Mouse (Mus musculus): ENCODE data around the gene Hdgfl1. TPM values are rescaled to one million over a fixed set of nuclear protein-coding genes. Genes with fewer than 3 reads are reported as not detected.

Hdgfl1 gene
- not detected in 2 replicates for polyA plus RNA-seq (2012; ENCODE audit: insufficient read depth, insufficient read length, low replicate concordance, missing spikeins)

DNA sequence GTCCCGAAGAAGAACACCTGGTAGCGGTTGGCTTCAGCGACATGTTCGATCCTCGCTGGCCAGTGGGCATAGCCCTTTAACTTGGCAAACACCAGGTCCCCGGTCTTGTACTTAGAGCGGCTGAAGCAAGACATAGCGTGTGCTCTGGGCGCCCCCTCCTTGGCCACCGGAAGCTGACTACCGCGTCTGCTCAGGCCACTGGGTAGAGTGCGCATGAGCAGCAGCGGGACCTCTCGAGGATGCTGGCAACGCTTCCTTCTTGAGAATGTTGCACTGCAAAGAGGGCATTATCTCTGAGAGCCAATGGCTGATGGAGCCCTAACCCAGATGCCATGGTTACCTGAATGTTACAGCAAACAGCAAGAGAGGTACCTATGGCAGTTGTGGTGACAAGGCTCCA is at the start of gene Hdgfl1:
TSS of gene Hdgfl1 (minus strand) at position 211 of the 400 bp plus-strand sequence.
- TF ChIP-seq CTCF (IDR thresholded peaks at IDR 0.05; ENCODE audit: insufficient read depth, low read depth, low read length) (no peak), POLR2A (IDR thresholded peaks at IDR 0.05; ENCODE audit: insufficient read depth, low read depth, low read length) (no peak)

DNA sequence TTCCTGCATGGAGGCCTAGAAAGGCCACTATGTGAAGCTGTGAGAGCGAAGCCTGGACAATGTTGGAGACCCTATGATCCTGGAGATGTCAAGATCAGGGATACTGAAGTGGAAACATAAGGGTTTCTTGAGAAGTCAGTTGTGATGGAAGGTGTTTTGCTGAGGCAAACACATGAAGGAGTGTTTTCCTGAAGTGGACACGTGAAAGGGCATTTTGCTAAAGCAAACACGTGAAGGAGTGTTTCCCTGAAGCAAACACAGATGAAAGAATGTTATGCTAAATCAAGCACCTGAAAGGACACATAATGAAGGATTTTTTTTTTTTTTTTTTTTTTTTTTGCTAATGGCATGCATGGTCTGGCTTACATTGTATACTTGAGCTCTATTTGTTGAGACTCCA is 25.5 kb upstream of the Hdgfl1 start:
- H3K4me3 ChIP-seq (ENCODE audit: insufficient read depth, low read depth, low read length), result no peak overlapping the region
- TF ChIP-seq CTCF (IDR thresholded peaks at IDR 0.05; ENCODE audit: insufficient read depth, low read depth, low read length), result no peak
- no peak for TF ChIP-seq POLR2A (IDR thresholded peaks at IDR 0.05; ENCODE audit: insufficient read depth, low read depth, low read length)
- no peaks in the 10 kb centered on the region for H3K4me1 ChIP-seq (ENCODE audit: control insufficient read depth, insufficient read depth, low read length)
- H3K27ac ChIP-seq (ENCODE audit: insufficient read depth, low read depth, low read length), result no peak overlapping the region
- WGBS, result 88% methylated on average over 3 of the region's 3 CpGs

More for the DNA sequence above, at the start of gene Hdgfl1:
- WGBS, result 97% methylated on average over 16 of the region's 16 CpGs
- H3K27ac ChIP-seq (ENCODE audit: insufficient read depth, low read depth, low read length), result no peak within 1 kb of the TSS
- H3K4me1 ChIP-seq (ENCODE audit: control insufficient read depth, insufficient read depth, low read length), result no peaks in the 10 kb centered on the region
- H3K4me3 ChIP-seq (ENCODE audit: insufficient read depth, low read depth, low read length), result no peak within 1 kb of the TSS

GRCm38 (mm10) chr13:26769424-26769823 is 541 bp downstream of the Hdgfl1 start:
- Histone ChIP-seq H3K4me1 (ENCODE audit: control insufficient read depth, insufficient read depth, low read length) (no peaks in the 10 kb centered on the region), H3K27ac (ENCODE audit: insufficient read depth, low read depth, low read length) (no peak overlapping the region), H3K4me3 (ENCODE audit: insufficient read depth, low read depth, low read length) (no peak overlapping the region)
- no peak for TF ChIP-seq POLR2A (IDR thresholded peaks at IDR 0.05; ENCODE audit: insufficient read depth, low read depth, low read length)
- no peak for TF ChIP-seq CTCF (IDR thresholded peaks at IDR 0.05; ENCODE audit: insufficient read depth, low read depth, low read length)
- 95% methylated on average over 15 of the region's 15 CpGs for WGBS

GRCm38 (mm10) chr13:26761966-26762803 is 7.8 kb downstream of the Hdgfl1 start:
- TF ChIP-seq POLR2A (IDR thresholded peaks at IDR 0.05; ENCODE audit: insufficient read depth, low read depth, low read length) (no peak), CTCF (IDR thresholded peaks at IDR 0.05; ENCODE audit: insufficient read depth, low read depth, low read length) (no peak)
- no peak overlapping the region for H3K27ac ChIP-seq (ENCODE audit: insufficient read depth, low read depth, low read length)
- WGBS, result 40% methylated on average over 12 of the region's 12 CpGs
- H3K4me3 ChIP-seq (ENCODE audit: insufficient read depth, low read depth, low read length), result no peak overlapping the region
- H3K4me1 ChIP-seq (ENCODE audit: control insufficient read depth, insufficient read depth, low read length), result no peaks in the 10 kb centered on the region

DNA sequence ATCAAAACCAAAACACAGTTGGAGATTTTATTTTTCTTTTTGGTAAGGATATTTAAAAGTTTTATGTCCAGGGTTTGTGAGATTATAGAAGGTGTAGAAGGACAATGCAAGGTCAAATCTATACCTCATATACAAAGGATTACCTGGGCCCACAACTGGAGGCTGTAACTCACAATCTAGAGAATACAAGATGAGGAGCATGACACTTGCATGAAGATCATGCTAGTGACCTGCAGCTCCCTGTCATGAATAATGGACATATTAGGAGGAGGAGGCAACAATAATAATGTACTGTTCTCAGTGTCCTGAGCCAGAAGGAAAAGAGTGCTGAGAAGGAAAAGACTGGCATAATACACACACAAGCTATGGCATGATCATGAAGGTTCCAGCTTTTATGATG is 17.1 kb downstream of the Hdgfl1 start:
- no peaks in the 10 kb centered on the region for H3K4me1 ChIP-seq (ENCODE audit: control insufficient read depth, insufficient read depth, low read length)
- no peak overlapping the region for H3K27ac ChIP-seq (ENCODE audit: insufficient read depth, low read depth, low read length)
- TF ChIP-seq POLR2A (IDR thresholded peaks at IDR 0.05; ENCODE audit: insufficient read depth, low read depth, low read length) (no peak), CTCF (IDR thresholded peaks at IDR 0.05; ENCODE audit: insufficient read depth, low read depth, low read length) (no peak)
- H3K4me3 ChIP-seq (ENCODE audit: insufficient read depth, low read depth, low read length), result no peak overlapping the region

- TF ChIP-seq CTCF (IDR thresholded peaks at IDR 0.05; ENCODE audit: insufficient read depth, low read depth, low read length) (no peak), POLR2A (IDR thresholded peaks at IDR 0.05; ENCODE audit: insufficient read depth, low read depth, low read length) (no peak)
- H3K4me1 ChIP-seq (ENCODE audit: control insufficient read depth, insufficient read depth, low read length), result no peaks in the 10 kb centered on the region
- H3K27ac ChIP-seq (ENCODE audit: insufficient read depth, low read depth, low read length), result no peak overlapping the region
- H3K4me3 ChIP-seq (ENCODE audit: insufficient read depth, low read depth, low read length), result no peak overlapping the region
- 96% methylated on average over 1 of the region's 1 CpGs for WGBS
Observed at GRCm38 (mm10) chr13:26752414-26752813, 17.6 kb downstream of the Hdgfl1 start.

DNA sequence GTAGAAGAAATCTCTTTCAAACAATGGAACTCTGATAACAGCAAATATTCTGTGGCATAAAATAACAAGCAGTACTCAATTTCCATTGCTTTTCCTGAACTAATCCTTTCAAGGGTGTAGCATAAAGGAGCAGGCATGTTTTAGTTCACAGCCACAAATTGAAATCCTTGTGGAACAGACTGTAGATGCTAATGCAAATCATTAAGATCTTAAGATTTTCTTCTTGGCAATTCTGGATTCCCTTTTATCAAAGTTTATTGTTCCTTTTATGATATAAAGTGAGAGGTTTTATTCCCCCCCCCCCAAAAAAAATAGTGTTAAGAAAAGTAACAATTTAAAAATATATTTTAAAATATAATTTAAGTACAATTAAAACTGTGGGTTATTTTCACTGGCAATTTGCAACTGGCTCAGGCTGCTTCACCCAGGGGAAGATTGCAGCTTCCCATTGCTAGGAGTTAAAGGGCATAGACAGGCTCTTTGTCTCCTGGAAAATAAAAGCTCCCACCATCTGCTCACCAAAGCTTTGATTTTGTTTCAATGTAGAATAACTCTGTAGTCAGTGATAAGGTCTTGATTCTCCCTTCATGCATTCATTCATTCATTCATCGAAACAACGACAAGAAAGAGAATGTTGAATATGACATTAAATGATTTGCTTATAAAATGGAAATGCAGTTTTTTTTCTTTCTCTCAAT is 24.1 kb downstream of the Hdgfl1 start:
- TF ChIP-seq POLR2A (IDR thresholded peaks at IDR 0.05; ENCODE audit: insufficient read depth, low read depth, low read length), result no peak
- TF ChIP-seq CTCF (IDR thresholded peaks at IDR 0.05; ENCODE audit: insufficient read depth, low read depth, low read length), result no peak
- 51% methylated on average over 2 of the region's 2 CpGs for WGBS
- no peaks in the 10 kb centered on the region for H3K4me1 ChIP-seq (ENCODE audit: control insufficient read depth, insufficient read depth, low read length)
- no peak overlapping the region for H3K4me3 ChIP-seq (ENCODE audit: insufficient read depth, low read depth, low read length)
- no peak overlapping the region for H3K27ac ChIP-seq (ENCODE audit: insufficient read depth, low read depth, low read length)

DNA sequence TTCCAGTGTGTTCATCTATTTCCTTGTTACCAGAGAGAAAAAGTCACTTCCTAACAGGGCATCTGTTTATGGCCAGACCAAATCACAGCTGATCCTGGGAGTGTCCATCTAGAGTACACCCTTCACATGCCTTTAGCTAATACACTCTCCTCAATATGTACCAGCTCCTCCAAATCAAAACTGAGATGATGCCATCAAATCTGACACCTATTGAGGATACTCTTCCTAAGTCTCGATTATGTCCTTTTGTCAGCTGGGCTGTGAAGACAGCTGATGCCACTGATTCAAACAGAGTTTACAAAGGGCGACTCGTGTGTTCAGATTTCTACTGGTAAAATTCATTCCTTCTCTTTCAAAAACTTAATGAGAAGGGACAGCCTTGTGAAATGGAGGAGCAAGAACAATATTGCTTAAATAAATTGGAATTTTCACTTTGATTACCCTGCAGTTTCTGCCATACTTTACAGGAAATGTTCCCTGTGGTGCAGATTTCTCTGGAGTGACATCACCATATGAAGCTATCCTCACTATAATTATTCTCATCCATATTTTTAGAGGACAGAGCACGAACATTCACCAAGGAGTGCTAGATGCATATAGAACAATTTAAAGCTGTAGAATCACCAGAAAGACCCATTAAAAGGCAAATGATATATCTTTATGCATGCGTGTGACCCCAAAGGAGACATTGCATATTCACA is 24.8 kb downstream of the Hdgfl1 start:
- no peak overlapping the region for H3K27ac ChIP-seq (ENCODE audit: insufficient read depth, low read depth, low read length)
- H3K4me1 ChIP-seq (ENCODE audit: control insufficient read depth, insufficient read depth, low read length), result no peaks in the 10 kb centered on the region
- H3K4me3 ChIP-seq (ENCODE audit: insufficient read depth, low read depth, low read length), result no peak overlapping the region
- WGBS, result 86% methylated on average over 5 of the region's 5 CpGs
- TF ChIP-seq CTCF (IDR thresholded peaks at IDR 0.05; ENCODE audit: insufficient read depth, low read depth, low read length) (no peak), POLR2A (IDR thresholded peaks at IDR 0.05; ENCODE audit: insufficient read depth, low read depth, low read length) (no peak)

Measured in olfactory bulb, adult 2 months (tissue).